Mouse (Mus musculus) cerebellum, adult 2 months (tissue): Measurements from ENCODE around the gene Slc39a8.

Experiments
- CTCF ChIP-seq: fragments of 200-500 bp; IDR thresholded peaks from 2 replicates; pipeline ENCODE4 v1.5.1; 2011; ENCODE audit warnings: low read depth, mild to moderate bottlenecking, control low read depth, low read length, moderate library complexity, borderline replicate concordance; ENCODE audit not compliant: insufficient read depth
- POLR2A ChIP-seq: fragments of 200-500 bp; IDR thresholded peaks from 2 replicates; pipeline ENCODE4 v1.6.1; 2011; ENCODE audit warnings: low read length, control low read depth, borderline replicate concordance; ENCODE audit not compliant: insufficient read depth

GRCm38 (mm10) chr3:135887033-135887855 lies 62.2 kb downstream of the Slc39a8 start:
- TF ChIP-seq CTCF: no peak
- TF ChIP-seq POLR2A: no peak
